9 mouse cellular contexts compared by ENCODE assay signal in the genomic region with DNA sequence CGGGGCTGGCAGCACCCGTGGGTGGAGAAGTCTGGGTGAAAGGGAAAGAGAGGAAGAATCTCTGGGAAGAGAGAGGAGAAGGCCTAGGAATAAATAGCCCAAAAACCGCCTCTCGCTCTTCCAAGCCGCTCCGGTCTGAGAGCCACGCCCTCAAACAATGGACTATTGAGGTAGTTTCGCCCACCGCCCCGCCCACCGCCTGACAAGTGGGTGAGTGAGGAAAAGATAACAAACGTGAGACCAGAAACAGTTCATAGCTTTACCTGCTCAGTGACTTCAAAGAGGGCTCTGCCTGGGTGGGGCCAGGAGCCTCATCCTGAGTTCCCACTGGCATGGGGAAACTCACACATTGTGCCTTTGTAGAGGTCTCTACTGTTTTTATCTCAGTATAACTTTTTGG.
DNase-seq lines count a peak whose midpoint lies in the region; ATAC-seq and TF ChIP-seq lines count a peak whose summit lies in the region.
"Had no signal": no experiment of that assay in that cellular context is flagged by ENCODE, and none has a peak within 500 bp of the region (broad histone marks: within the 10 kb centered on the region; RNA-seq: fewer than 3 reads in every experiment).

No protein-coding gene starts in this region.

- ATAC-seq in embryonic facial prominence, embryonic 13.5 days (ENCODE audit: insufficient number of reproducible peaks, insufficient read depth, low FRiP score, low TSS enrichment, low read depth): no peak
- no peak for ATAC-seq in limb, embryonic 12.5 days (ENCODE audit: insufficient number of reproducible peaks, insufficient read depth, low FRiP score, low TSS enrichment, low read depth)
- ATAC-seq in neural tube, embryonic 15.5 days (ENCODE audit: low FRiP score): no peak

- peaks cover 18% of the 10 kb centered on the region for H3K4me1 ChIP-seq in embryonic facial prominence, embryonic 13.5 days
- H3K4me1 ChIP-seq in limb, embryonic 12.5 days (replicated peaks): peaks cover 28% of the 10 kb centered on the region
- peaks cover 33% of the 10 kb centered on the region for H3K4me1 ChIP-seq in neural tube, embryonic 15.5 days

- 19% methylated on average over 12 of the region's 12 CpGs for WGBS in embryonic facial prominence, embryonic 13.5 days
- WGBS in limb, embryonic 12.5 days: 19% methylated on average over 12 of the region's 12 CpGs
- WGBS in neural tube, embryonic 15.5 days: 11% methylated on average over 12 of the region's 12 CpGs

- H3K4me2 ChIP-seq in embryonic facial prominence, embryonic 13.5 days: peak overlapping the region; percentile 43
- H3K4me2 ChIP-seq in limb, embryonic 12.5 days: peak overlapping the region; percentile 34; the same call in 1 of the 2 replicates
- H3K4me2 ChIP-seq in neural tube, embryonic 15.5 days: peak overlapping the region; percentile 30

- no peak for TF ChIP-seq CTCF in left cerebral cortex, adult 2 months (IDR thresholded peaks at IDR 0.05)

- no peaks in the 10 kb centered on the region for H3K9me3 ChIP-seq in embryonic facial prominence, embryonic 13.5 days
- H3K9me3 ChIP-seq in limb, embryonic 12.5 days: no peaks in the 10 kb centered on the region
- H3K9me3 ChIP-seq in neural tube, embryonic 15.5 days (replicated peaks): no peaks in the 10 kb centered on the region

- H3K4me3 ChIP-seq in left cerebral cortex, adult 2 months: no peak overlapping the region
- no peak overlapping the region for H3K4me3 ChIP-seq in embryonic facial prominence, embryonic 13.5 days
- no peak overlapping the region; the same call in 1 of the 2 replicates for H3K4me3 ChIP-seq in limb, embryonic 12.5 days (replicated peaks)
- H3K4me3 ChIP-seq in neural tube, embryonic 15.5 days (replicated peaks): no peak overlapping the region

- no peak for DNase-seq in left cerebral cortex, adult 2 months (ENCODE audit: extremely low spot score in 1 of 2, low spot score in 2 of 2)
- DNase-seq in left cerebral cortex, adult 8-10 months (ENCODE audit: low spot score in 2 of 2): no peak
- DNase-seq in cerebellum, postnatal 10 days: no peak
- no peak for DNase-seq in MN1 (ENCODE audit: low spot score)
- DNase-seq in cerebellum, adult 11-12 months: no peak
- DNase-seq: adrenal gland, postnatal 10 days had no signal

- no peak overlapping the region for H3K9ac ChIP-seq in embryonic facial prominence, embryonic 13.5 days
- H3K9ac ChIP-seq in limb, embryonic 12.5 days (replicated peaks): no peak overlapping the region
- no peak overlapping the region for H3K9ac ChIP-seq in neural tube, embryonic 15.5 days (replicated peaks)

- H3K27ac ChIP-seq in left cerebral cortex, adult 2 months: peak overlapping the region; percentile 45; the same call in 1 of the 2 replicates
- H3K27ac ChIP-seq in embryonic facial prominence, embryonic 13.5 days: no peak overlapping the region
- H3K27ac ChIP-seq in limb, embryonic 12.5 days: no peak overlapping the region
- H3K27ac ChIP-seq in neural tube, embryonic 15.5 days (replicated peaks): no peak overlapping the region

- H3K27me3 ChIP-seq in embryonic facial prominence, embryonic 13.5 days: peaks cover 3% of the 10 kb centered on the region; the same call in 1 of the 2 replicates
- peaks cover 9% of the 10 kb centered on the region; the same call in 1 of the 2 replicates for H3K27me3 ChIP-seq in limb, embryonic 12.5 days
- no peaks in the 10 kb centered on the region for H3K27me3 ChIP-seq in neural tube, embryonic 15.5 days (replicated peaks)

- H3K36me3 ChIP-seq in embryonic facial prominence, embryonic 13.5 days: no peaks in the 10 kb centered on the region
- H3K36me3 ChIP-seq in limb, embryonic 12.5 days: no peaks in the 10 kb centered on the region
- H3K36me3 ChIP-seq in neural tube, embryonic 15.5 days: no peaks in the 10 kb centered on the region

- intact Hi-C loops in left cerebral cortex, adult 2 months (cut with DNase I): no loop called here
